Mouse (Mus musculus) leukemia stem cell, adult 10-12 weeks (primary cell): Measurements from ENCODE around the gene Nectin4. TPM values are rescaled to one million over a fixed set of nuclear protein-coding genes. Genes with fewer than 3 reads are reported as not detected.

Experiments
- polyA plus RNA-seq: library from polyadenylated mRNA; stranded (reverse); fragments of >175 nt; gene quantifications from 2 replicates; pipeline ENCODE4 v1.2.3, GENCODE M21; 2012; ENCODE audit warnings: low replicate concordance

Nectin4 gene
- 0.87 and 1.1 TPM in 2 replicates for polyA plus RNA-seq

GRCm38 (mm10) chr1:171369845-171370556, at the start of gene Nectin4:
TSS of gene Nectin4 (plus strand) at chr1:171370099.

GRCm38 (mm10) chr1:171328839-171329432, 41.0 kb upstream of the Nectin4 start, which contains the start of gene Dedd:
TSS of gene Dedd (plus strand) at chr1:171329145.

GRCm38 (mm10) chr1:171345225-171346094, 24.4 kb upstream of the Nectin4 start, which contains the start of the genes Nit1 and Pfdn2:
TSS of gene Nit1 (minus strand) at chr1:171345646.
TSS of gene Pfdn2 (plus strand) at chr1:171345670.

GRCm38 (mm10) chr1:171360656-171361055, 9.2 kb upstream of the Nectin4 start, which contains the start of gene Klhdc9:
TSS of gene Klhdc9 (minus strand) at chr1:171360798.

GRCm38 (mm10) chr1:171388376-171389102, 18.6 kb downstream of the Nectin4 start, which contains the start of gene Arhgap30:
TSS of gene Arhgap30 (plus strand) at chr1:171388954.

GRCm38 (mm10) chr1:171410947-171411484, 41.1 kb downstream of the Nectin4 start, which contains the start of gene Usf1:
TSS of gene Usf1 (plus strand) at chr1:171411313.

GRCm38 (mm10) chr1:171418660-171419059, 48.8 kb downstream of the Nectin4 start, which contains the start of gene Tstd1:
TSS of gene Tstd1 (plus strand) at chr1:171418872.

GRCm38 (mm10) chr1:171437264-171438013, 67.5 kb downstream of the Nectin4 start, which contains the start of gene F11r:
TSS of gene F11r (plus strand) at chr1:171437535.

Other genes with a start within 250 kb of the Nectin4 start
- gene Sdhc, start 219.5 kb upstream of the Nectin4 start, polyA plus RNA-seq: 3.4 and 36.9 TPM in 2 replicates
- gene Mpz, start 219.4 kb upstream of the Nectin4 start, polyA plus RNA-seq: not detected in 2 replicates
- 0.62 and 0.98 TPM in 2 replicates for gene Pcp4l1, start 173.8 kb upstream of the Nectin4 start, polyA plus RNA-seq
- not detected in 2 replicates for gene Nr1i3, start 156.1 kb upstream of the Nectin4 start, polyA plus RNA-seq
- gene Tomm40l, start 147.6 kb upstream of the Nectin4 start, polyA plus RNA-seq: 26.4 and 37.3 TPM in 2 replicates
- not detected in 2 replicates for gene Apoa2, start 145.0 kb upstream of the Nectin4 start, polyA plus RNA-seq
- 4.7 and 8.4 TPM in 2 replicates for gene Fcer1g, start 135.7 kb upstream of the Nectin4 start, polyA plus RNA-seq
- gene Adamts4, start 119.7 kb upstream of the Nectin4 start, polyA plus RNA-seq: 0.84 and 2.4 TPM in 2 replicates
- 38.4 and 41.1 TPM in 2 replicates for gene Ndufs2, start 118.7 kb upstream of the Nectin4 start, polyA plus RNA-seq
- 42.5 and 71.9 TPM in 2 replicates for gene B4galt3, start 99.8 kb upstream of the Nectin4 start, polyA plus RNA-seq
- 169 and 176 TPM in 2 replicates for gene Ppox, start 88.9 kb upstream of the Nectin4 start, polyA plus RNA-seq
- gene Usp21, start 82.1 kb upstream of the Nectin4 start, polyA plus RNA-seq: 127 and 157 TPM in 2 replicates
- gene Ufc1, start 75.1 kb upstream of the Nectin4 start, polyA plus RNA-seq: 14.2 and 23.6 TPM in 2 replicates
- gene Dedd, start 41.0 kb upstream of the Nectin4 start, polyA plus RNA-seq: 5.3 and 15.7 TPM in 2 replicates
- gene Nit1, start 24.5 kb upstream of the Nectin4 start, polyA plus RNA-seq: 4.9 and 11.5 TPM in 2 replicates
- 5.4 and 7.4 TPM in 2 replicates for gene Pfdn2, start 24.4 kb upstream of the Nectin4 start, polyA plus RNA-seq
- gene Klhdc9, start 9.3 kb upstream of the Nectin4 start, polyA plus RNA-seq: 0.22 and 0.81 TPM in 2 replicates
- 30.2 and 30.6 TPM in 2 replicates for gene Arhgap30, start 18.9 kb downstream of the Nectin4 start, polyA plus RNA-seq
- gene Usf1, start 41.2 kb downstream of the Nectin4 start, polyA plus RNA-seq: 16.5 and 28.1 TPM in 2 replicates
- not detected in 2 replicates for gene Tstd1, start 48.8 kb downstream of the Nectin4 start, polyA plus RNA-seq
- 0.45 and 8.3 TPM in 2 replicates for gene F11r, start 67.4 kb downstream of the Nectin4 start, polyA plus RNA-seq
- gene Alyref2, start 133.4 kb downstream of the Nectin4 start, polyA plus RNA-seq: 5.6 and 7.1 TPM in 2 replicates
- gene Itln1, start 165.2 kb downstream of the Nectin4 start, polyA plus RNA-seq: not detected in 2 replicates
- 0.30 TPM in 1 of 2 replicates, not detected in the other for gene Cd244a, start 189.1 kb downstream of the Nectin4 start, polyA plus RNA-seq
- gene Ly9, start 237.3 kb downstream of the Nectin4 start, polyA plus RNA-seq: 1.4 and 2.4 TPM in 2 replicates